Mouse (Mus musculus): ENCODE data around the gene Gm20662.

Gene Gm20662

DNA sequence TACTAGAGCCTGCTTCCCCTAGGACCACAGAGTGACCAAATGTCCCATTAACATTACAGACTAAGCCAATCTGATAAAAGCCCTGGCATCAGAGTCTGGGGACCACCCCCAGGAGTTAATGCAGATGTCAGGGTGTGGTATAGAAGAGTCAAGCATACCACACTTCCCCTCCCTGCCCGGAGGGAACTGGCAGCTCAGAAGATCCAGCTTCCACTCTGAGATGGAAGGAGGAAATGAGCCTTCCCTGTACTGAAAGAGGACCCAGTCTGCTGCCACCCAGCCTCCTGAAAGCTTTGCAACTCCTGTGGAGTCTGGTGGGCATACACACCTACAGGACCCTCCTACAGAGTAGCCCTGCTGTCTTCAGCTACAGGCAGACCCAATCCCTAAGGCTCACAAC lies 58.9 kb downstream of the Gm20662 start:
- DNase-seq, result no peak

DNA sequence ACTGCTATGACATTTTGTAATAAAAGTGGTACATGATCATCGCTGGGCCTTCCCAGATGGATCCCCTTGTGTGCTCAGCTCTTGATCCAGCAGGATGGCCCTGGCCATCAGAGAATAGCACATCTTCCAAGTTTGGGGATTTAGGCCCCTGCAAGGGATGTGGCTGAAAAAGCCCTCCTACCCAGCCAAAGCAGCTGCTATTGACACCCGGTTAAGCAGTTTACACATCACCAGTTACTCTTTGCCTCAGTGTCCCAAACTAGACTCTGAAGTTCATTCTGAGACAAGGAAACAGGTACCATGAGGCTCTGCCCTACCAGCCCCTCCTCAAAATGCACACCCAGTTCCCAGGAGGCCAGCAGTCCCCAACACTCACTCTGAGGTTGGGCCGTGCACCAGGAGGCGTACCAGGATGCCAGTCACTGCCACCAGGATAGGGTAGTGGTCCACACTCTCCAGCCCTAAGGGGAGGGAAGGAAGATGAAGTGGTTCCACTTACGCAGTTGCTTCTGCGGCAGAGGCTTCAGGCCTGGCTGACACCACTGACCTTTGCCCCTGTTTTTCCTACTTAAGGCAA lies 59.6 kb downstream of the Gm20662 start:
- peak in 1 of 2 experiments; percentile 14 for DNase-seq

DNA sequence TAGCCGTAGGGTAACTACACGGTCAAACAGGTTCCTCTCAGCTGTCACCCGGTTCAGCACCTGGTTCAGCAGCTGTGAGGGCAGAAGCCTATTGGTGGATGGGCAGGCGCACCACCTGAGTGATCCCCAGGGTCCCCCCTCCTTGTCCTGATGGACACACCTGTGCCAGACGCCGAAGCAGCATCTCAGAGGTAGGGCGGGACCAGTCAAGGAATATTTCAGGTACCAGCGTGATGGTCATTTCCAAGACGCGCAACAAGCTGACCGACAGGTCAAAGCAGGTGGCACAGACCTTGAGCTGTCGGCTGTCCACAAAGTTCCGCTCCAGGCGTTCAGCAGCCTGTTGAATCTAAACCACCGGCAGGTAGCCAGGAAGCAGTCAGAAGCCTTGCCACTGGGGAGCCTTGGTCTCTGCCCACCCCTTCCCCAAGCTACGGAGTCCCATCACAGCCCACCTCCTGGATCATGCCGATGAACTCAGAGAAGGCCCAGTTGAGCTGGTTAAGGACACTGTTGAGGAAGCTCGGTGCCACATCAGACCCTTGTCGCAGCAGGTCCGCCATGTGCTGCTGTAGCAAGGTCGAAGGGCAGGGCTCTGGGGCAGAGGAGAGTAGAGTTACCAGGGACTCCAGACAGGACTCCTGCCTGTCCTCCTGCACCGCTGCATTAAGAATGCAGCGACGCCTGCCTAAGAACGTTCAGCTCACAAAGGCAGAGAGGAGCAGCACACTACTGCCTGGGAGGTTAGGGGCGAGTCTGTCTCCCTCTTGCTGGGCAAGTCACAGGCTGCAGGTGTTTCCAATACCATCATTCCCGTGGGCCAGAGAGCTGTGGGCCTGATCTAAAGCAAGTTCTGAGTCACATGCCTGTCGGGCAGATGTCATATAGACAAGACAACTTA lies 60.5 kb downstream of the Gm20662 start:
- DNase-seq, result peak in 1 of 2 experiments; percentile 20

DNA sequence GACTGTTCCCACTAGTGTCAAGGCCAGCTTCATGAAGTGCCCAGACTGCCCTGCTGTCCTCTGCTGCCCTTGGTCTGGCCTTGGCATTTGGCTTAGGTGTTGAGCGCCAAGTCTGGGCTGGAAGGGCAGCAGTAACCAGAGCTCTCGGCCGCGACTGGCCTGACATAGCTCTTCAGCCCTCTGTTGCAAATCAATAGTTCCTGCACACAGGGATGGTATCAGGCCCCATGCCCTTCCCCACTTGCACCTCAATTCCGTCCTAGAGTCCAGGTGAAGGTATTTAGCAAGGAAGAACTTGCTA lies 61.1 kb downstream of the Gm20662 start:
- peak in 1 of 2 experiments; percentile 16 for DNase-seq

DNA sequence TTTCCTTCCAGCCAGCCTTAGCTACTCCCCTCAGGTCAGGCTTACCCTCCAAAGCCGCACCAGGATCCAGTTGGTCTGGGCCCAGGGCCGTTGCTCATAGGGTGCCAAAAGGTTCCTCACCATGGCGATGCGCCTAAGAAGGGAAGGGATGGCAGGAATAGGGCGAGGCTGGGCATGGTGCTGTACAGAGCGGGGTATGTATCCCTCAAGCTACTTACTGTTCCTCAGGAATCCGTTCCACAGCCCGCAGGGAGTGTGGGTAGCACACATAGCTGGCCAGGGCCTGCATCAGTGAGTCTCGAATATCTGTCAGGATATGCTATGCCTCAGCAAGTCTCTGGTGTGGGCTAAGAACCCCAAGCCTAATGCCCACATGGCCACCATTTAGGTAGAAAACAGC lies 62.1 kb downstream of the Gm20662 start:
- DNase-seq, result peak in 1 of 2 experiments; percentile 18

DNA sequence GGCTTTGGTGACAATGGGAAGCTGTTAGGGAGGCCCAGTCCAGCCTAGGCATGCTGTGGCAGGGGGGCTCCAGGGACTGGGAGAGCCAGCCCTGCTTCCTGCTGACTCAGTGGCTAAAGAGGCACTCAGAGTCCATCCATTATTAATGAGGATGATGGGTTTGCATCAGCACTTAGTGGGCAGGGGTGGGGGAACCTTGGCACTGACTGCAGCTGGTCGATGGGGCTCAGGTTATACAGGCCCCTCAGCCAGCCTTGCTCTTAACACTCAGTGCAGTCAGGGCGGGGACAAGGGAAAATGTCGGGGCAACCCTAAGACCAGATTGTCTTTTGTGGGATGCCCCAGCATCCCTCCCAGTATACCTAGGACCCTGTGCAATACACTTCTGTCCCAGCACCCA lies 66.0 kb downstream of the Gm20662 start:
- no peak for DNase-seq

DNA sequence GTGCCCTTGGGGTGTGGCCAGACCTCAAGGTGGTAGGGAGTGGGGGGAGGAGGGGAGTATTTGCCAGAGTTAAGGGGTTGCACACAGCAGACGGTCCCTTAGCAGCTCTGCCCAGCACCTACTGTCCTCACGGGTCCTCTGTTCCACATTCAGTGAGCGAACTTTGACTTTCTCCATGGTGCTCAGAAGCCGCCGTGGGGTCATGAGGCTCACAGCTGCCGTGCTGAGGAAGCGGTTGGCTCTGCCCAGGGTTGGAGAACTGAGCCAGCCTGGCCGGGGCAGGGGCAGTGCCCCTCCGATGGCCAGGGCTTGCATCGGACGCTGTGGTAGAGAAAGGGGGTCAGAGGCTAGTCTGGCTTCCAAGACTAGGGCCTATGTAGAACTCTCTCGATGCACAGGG lies 67.2 kb downstream of the Gm20662 start:
- DNase-seq, result no peak

DNA sequence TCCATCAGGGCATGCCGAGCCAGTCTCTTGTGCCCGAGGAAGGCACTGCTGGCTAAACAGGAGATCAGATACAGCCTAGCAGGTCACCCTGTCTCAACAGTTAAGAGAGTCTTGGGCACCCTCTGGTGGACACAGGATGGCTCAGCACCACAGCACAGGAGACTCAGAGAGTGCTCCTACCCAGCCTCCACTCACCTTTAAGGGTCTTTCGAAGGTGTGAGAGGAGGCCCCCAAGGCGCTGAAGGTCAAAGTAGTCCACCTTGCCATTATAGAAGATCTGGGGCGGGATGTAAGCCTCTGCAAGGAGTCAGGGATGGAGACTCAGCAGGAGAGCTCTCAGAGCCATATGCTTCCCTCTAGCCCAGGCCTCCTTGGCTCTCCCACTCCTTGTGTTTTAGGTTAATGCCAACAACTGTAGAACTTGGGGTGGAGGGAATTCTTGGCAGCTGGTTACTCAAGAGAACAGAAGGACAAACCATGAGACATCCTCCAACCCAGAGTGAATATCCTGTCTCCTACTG lies 69.4 kb downstream of the Gm20662 start:
- peak in 1 of 2 experiments; percentile 69 for DNase-seq

DNA sequence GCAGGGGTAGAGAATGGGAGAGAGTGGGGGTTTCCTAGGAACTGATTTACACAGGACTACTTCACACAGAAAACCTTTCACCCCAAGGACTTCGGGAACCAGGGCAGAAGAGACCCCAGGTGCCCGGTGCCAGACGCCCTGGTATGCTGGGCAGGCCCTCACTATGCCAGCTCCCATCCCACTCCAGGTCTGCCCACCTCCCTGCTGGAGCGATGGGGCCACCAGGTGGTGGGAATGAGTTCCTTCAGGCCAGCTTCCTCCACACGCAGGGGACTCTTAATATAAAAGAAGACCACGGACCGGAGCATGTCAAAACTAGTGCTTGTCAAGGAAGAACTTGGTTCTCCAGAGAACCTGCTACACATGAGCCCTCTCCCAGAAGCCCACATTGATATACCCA lies 71.0 kb downstream of the Gm20662 start:
- DNase-seq, result no peak

DNA sequence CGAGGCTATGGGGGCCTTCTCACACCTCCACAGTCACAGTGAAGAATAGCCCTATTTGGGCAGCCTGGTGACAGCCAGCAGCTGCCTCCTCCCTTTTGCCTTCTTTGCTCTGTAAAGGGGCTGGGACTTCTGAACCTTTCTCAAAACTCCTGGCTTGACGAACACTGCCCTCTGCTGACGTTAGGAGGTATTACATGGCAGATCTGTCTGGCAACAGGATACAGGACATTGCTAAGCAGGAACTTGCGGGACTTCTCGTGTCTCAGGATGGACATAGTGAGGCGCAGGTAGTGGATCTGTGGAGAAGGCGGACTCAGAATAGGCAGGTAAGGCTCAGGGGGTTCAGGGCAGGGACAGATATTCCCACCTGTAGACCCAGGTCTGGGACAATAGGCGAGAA lies 71.8 kb downstream of the Gm20662 start:
- peak; percentile 68 to 87 for DNase-seq

DNA sequence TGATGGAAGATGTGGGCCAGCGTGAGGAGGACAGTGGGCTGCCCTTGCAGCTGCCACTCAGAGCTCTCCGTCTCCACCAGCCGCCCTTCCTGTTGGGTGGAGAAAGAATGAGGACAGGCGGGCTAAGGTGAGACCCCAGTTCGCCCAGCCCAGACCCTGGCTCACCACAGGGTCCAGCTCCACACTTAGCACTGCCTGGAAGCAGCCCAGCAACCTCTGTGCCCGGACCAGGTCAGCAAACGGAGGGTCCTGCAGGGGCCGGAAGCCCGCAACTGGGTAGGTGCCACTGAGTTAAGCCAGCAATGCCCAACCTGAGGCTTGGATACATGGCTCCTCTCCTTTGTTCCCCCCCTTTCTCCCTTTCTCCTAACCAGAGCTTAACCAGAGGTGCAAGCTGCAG lies 72.9 kb downstream of the Gm20662 start:
- no peak for DNase-seq

DNA sequence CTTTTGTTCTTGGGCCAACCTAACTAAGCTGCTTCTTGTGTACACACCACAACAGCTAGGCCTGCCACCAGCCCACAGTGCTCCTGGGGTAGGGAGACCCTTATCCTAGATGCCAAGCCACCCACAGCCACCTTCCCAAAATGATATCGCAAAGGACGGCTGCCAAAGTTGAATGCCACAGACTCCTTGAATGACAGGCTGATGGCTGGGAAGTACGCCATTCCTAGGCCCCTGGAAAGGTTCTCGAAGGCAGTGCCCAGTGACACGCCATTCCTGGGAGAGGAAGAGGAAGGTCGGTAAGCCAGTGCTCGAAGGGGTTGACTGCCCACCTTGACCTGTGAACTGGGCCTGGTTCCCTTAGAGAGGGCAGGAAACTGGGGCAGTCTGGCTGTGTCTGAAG lies 73.4 kb downstream of the Gm20662 start:
- DNase-seq, result no peak

DNA sequence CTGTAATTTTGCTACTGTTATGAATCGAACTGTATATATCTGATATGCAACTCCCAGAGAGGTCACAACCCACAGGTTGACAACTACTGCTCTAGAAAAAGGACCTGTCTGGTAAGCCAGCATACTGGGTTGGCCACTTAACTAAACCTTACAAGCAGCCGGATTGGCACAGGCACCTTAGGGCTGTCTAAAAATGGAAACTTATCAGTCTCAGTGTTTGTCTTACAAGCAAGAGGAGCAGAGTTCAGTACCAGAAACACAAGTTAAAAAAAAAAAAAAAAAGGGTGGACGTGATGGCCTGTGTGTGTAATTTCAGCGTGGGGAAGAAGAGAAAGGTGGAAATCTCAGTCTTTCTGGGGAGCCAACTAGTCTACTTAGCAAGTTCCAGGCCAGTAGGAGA lies 75.7 kb downstream of the Gm20662 start:
- no peak for DNase-seq

DNA sequence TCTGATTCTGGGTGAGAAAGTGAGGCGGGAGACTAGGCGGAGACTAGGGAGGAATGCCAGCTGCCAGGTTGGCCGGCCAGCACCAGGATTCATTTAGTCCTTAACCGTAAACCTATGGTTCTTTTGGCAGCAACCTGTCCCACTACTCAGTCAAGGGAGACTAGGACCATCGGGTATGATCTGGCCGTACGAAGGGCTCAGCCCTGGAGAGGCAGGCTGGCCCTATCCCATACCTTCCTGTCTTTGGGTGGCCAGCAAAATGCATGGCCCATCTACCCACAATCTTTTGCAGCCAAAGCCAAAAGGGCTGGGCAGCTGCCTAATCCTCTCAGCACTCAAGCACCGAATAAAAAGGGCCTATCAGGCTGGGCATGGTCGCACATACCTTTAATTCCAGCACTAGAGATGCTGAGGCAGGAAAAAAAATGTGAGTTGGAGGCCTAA lies 76.4 kb downstream of the Gm20662 start:
- DNase-seq, result no peak

DNA sequence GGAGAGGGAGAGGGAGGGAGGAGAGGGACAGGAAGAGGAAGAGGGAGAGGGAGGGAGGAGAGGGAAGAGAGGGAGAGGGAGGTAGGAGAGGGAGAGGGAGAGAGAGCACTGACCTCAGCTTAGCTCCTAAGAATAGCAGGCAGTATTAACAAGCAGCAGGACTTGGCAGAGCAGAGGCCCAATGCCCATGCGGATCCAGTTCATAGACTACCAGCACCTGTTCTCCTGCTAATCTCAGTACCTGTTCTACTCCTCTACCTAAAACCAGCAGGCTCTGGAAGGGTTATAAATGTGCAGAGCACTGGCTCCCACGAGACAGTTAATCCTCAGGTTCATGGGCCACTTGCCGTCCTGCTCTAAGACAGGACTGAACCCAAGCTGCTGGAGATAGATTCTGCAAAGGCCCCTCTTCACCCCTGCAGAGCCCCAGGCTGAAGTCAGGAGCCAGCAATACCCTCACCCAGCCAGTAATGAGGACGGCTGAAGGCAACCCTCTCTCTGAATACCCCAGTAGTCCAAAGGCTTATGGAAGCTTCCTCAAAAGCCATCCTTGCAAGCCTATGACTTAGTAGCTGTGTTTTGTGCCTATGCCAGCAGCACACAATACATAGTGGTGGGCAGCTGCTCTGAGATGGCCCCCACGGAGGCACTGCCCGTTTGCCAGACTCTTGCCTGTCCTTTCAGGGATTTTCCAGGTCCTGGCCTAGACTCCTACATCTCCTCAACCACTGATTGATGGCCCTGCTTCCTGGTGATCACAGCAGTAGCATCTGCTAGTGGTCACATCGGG lies 77.2 kb downstream of the Gm20662 start:
- no peak for DNase-seq

DNA sequence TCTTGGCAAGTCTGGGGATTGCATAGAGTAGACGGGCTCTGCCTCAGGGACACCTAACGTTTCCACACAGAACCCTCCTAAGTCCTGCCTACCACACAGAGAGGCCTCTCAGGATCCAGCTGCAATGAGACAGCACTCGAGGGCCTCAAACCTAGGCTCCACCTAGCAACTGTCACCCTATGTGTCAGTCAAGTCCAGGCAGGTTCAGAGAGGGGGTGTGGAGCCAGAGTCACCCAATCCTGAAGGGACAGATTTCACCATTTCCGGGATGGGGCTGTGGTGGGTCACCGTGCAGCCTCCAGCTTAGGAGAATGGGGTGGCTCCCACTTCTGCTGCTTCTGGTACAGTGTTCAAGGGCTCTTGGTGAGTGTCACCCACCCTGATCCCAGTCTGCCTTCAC lies 84.0 kb downstream of the Gm20662 start, which contains the start of gene Mst1:
TSS of gene Mst1 (plus strand) at position 269 of the 400 bp plus-strand sequence.
- no peak for DNase-seq

DNA sequence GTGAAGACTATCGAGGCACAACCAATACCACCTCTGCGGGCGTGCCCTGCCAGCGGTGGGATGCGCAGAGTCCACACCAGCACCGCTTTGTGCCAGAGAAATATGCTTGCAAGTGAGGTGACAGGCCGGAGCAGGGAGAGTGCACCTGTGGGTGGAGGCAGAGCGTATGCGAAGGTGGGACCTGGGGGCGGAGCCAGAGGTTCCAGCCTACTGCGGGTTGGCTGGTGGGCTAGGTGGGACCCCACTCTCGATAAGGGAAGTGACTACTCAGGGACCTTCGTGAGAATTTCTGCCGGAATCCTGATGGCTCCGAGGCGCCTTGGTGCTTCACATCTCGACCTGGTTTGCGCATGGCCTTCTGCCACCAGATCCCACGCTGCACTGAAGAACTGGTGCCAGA lies 86.4 kb downstream of the Gm20662 start:
- DNase-seq, result no peak

DNA sequence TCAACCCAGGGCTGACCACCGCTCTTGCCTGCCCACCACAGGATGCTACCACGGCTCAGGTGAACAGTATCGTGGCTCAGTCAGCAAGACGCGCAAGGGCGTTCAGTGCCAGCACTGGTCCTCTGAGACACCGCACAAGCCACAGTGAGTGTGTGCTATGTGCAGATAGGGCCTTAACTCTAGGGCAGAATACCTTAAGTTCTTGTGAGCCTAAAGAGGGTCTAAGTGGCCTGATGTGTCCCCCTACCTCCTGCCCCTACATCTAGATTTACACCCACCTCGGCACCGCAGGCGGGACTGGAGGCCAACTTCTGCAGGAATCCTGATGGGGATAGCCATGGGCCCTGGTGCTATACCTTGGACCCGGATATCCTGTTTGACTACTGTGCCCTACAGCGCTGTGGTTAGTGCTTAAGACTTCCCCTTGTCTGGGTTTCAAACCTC lies 86.9 kb downstream of the Gm20662 start, which contains the start of gene Rnf123:
TSS of gene Rnf123 (minus strand) at position 359 of the 444 bp plus-strand sequence.
- no peak for DNase-seq

DNA sequence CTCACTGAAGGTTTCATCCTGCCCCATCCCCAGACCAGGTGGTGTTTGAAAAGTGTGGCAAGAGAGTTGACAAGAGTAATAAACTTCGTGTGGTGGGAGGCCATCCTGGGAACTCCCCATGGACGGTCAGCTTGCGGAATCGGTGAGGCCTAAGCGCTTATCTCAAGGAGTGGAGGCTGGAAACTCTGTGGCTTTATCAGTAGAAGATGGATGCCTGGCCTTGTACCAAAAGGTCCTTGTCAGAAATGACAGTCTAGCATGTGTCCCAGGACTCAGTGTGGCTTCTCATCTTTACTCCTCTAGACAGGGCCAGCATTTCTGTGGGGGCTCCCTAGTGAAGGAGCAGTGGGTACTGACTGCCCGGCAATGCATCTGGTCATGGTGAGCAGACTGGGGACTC lies 87.4 kb downstream of the Gm20662 start:
- DNase-seq, result no peak

DNA sequence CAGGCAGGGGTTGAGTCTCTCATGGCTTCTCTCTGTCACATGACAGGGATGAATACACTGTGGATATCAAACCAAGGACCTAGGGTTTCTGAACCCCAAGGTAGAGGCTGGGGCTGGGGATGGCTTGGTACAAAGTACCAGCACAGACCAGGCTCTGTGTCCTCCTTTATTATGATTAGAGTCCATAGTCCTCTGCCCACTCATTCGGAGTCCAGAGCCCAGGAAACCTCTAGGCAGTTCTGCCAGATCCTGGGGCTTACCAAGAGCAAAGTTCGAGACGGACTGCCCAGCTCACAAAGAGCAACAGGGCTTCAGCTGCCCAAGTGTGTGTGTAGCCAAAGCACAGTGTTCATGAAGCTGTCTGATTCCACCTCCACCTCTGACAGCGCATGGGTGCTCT lies 89.1 kb downstream of the Gm20662 start:
- DNase-seq, result no peak

DNA sequence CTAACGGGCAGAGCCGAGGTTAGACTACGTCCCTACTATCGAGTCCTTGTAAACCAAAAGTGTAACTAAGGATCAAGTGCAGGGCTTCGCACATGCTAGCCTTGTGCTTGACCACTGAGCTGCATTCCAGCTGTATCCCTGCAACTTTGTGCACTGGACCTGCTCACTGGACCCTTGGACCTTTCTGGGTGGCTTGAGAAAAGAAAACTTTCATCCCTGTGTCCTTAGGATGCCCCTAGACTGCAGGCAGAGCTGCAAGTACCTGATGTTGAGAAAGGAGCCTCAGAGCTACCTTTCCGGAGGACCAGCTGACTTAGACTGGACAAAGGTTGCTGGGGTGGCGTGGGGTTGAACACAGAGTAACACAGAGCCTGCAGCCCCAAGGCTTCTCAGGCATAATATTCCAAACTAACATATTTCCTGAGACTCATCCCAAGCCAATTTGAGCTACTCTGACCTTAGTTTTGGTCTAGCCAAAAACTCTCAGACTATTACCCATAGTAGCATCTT lies 94.5 kb downstream of the Gm20662 start:
- DNase-seq, result no peak

DNA sequence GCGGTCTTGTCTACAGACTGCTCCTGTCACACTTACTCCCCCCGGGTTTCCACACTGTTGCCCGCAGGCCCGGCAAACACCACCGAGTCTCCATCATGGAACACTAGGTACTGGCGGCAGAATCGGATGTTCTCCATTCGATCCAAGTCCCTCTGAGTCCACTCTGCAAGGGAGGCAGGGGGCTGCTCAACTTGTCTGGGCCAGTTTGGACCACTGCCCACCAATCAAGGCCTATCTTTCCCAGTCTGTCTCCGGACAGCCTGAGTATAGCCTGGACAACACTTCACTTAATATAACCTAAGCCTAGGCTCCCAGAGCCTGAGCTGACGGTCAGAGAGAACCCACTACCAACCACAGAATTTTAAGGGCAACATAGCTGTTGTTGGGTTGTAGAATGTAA lies 97.4 kb downstream of the Gm20662 start:
- no peak for DNase-seq
